Mouse (Mus musculus) erythroblast, embryonic 14.5 days (primary cell): Measurements from ENCODE around the gene Tlk1.

Experiments used
- GATA1 ChIP-seq: IDR thresholded peaks from 2 replicates; pipeline ENCODE4 v1.6.1; 2012; ENCODE audit warnings: low read length, inconsistent platforms, mixed read lengths
- TAL1 ChIP-seq: IDR thresholded peaks from 3 replicates; pipeline ENCODE4 v1.6.1; 2012; ENCODE audit warnings: low read length, inconsistent platforms, mixed read lengths

DNA sequence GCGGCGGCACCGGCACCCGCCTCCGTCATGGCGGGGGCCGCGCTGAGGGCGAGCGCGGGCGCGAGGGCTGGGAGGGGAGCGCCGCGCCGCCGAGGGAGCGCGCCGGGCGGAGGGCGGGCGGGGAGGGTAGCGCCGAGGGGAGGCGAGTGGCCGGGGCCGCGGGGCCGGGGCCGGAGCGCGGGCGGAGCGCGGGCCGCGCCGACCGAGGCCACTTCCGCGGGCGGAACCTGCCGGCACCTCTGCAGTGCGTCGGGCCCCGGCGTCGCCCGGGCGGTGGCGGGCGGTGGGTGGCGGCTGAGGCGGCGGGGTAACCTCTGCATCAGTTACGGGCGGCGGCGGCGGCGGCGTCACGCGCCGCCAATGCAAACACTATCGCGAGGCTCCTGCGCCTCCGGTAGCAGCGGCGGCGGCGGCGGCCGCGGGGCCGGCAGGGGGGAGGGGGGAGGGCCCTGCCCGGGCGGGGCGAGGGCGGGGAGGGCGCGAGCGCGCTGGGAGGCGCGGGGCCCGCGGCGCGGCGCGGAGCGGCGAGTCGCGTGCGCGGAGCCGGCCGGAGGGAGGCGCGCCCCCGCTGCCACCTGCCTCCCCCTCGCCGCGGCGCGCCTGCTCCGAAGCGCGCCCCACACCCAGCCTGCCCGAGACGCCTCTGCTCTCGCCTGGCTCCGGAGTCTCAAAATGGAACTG, at the start of gene Tlk1:
- no peak for TF ChIP-seq GATA1
- TF ChIP-seq TAL1 = no peak
